Mouse (Mus musculus): ENCODE measurements around the gene Slc16a2. TPM values are rescaled to one million over a fixed set of nuclear protein-coding genes. Genes with fewer than 3 reads are reported as not detected.
"Not testable (repeated sequence)": the region's sequence is repeated elsewhere in the genome, so short reads cannot be mapped to it uniquely, and the experiment has no call there.

Slc16a2 gene
- total RNA-seq, 2 experiments from 2014 or later, result 26.7 to 29.2 TPM

DNA sequence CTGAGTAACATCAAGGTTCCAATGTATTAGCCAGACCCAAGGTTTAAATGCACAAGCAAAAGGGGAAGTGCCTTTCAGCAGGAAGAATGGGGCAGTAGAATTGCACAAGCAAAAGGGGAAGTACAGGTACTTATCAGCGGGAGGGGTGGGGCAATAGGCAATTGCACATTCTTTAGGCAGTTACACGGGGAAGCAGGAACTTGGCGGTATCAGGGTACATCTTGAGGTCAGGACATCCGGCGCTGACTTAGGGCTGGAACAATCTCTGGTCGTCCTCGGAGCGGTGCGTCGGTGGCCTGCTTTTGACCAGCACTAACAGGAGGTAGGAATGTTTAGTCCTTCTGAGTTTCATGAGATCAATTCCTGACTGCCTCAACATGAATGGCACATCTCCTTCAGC, 157.3 kb downstream of the Slc16a2 start:
- not testable (repeated sequence) for DNase-seq (ENCODE audit: low spot score in 2 of 2)

DNA sequence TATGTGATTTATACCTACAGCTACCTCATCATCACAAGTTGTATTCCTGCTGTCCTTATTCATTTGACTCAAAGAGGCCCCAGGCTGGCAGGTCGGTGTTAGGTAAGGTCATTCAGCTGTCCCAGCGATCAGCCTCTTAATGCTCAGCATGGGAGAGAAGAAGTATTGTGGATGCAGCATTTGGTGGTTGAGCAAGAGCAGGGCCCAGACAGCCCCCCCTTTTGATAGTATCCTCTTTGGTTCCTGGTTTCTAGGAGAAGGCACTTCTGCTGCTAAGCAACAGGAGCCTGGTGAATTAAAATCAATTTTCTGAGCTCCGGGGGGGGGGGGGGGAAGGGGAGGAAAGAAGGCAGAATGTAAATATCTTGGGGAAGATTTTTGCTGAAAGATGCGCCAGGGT, 162.8 kb downstream of the Slc16a2 start:
- no peak for DNase-seq (ENCODE audit: low spot score in 2 of 2)

DNA sequence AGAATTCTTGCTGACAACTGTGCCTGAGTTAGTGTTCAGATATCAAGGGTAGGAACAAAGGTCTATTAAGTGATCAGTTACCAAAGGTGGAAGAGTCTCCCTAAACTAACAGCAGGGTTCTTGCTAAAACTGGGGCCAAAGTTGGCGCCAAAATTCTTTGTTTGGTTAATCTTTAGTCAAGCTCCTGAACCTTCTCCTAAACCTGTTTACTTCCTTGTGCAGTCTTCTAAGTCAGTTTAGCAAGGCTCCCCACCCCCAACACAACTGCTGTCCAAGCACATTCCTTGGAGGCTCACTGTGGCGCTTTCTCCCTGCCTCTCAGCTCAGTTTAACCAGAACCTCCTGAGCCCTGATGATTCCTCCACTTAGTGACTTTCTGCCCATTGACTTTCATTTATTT, 168.8 kb downstream of the Slc16a2 start:
- DNase-seq (ENCODE audit: low spot score in 2 of 2), result no peak

DNA sequence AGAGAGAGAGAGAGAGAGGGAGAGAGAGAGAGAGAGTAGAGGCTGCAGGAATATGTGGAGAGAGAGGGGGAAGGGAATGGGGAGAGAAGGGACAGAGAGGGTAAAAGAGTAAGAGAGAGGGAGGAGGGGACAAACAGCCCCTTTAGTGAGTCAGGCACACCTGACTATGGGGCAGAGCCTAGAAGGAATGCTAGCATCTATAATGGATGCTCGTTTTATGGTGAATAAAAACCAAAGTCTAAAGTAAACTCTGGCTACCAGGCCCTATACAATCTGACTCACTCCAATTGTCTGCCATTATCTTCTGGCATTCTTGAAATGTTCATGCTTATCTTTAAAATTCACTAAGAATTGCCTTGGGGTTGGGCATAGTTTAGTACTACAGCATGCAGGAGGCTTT, 169.7 kb downstream of the Slc16a2 start:
- no peak for DNase-seq (ENCODE audit: low spot score in 2 of 2)

Other genes starting within 250 kb of the Slc16a2 start
- gene Zcchc13, start 191.4 kb downstream of the Slc16a2 start, total RNA-seq (2021), result not detected
- gene Rlim, start 159.3 kb upstream of the Slc16a2 start, total RNA-seq (2021), result 10 to 100 TPM; 46.1 to 55.1 TPM